Mouse (Mus musculus) kidney, adult 2 months (tissue): ENCODE data around the gene Traf5. TPM values are rescaled to one million over a fixed set of nuclear protein-coding genes. Genes with fewer than 3 reads are reported as not detected.

Experiments
- DNase-seq: peaks from one replicate; pipeline ENCODE4 v3.0.0; 2021
- H3K27ac ChIP-seq: fragments of 200-500 bp; 2 replicates; pipeline ENCODE4 v1.5.1; 2012; ENCODE audit warnings: low read depth, low read length, control low read depth, inconsistent platforms; ENCODE audit not compliant: insufficient read depth
- H3K27me3 ChIP-seq: fragments of 200-500 bp; replicated peaks from 2 replicates; pipeline ENCODE4 v1.6.1; 2012; ENCODE audit warnings: mild to moderate bottlenecking, moderate library complexity, low read length, inconsistent platforms; ENCODE audit not compliant: control insufficient read depth, insufficient read depth
- H3K36me3 ChIP-seq: fragments of 200-500 bp; 2 replicates; pipeline ENCODE4 v1.6.1; 2012; ENCODE audit warnings: mild to moderate bottlenecking, moderate library complexity, low read length, inconsistent platforms; ENCODE audit not compliant: control insufficient read depth, insufficient read depth
- H3K4me1 ChIP-seq: fragments of 200-500 bp; 2 replicates; pipeline ENCODE4 v1.6.1; 2011; ENCODE audit warnings: low read length; ENCODE audit not compliant: control insufficient read depth, insufficient read depth
- H3K4me3 ChIP-seq: fragments of 200-500 bp; 2 replicates; pipeline ENCODE4 v1.5.1; 2011; ENCODE audit warnings: mild to moderate bottlenecking, low read depth, low read length, control low read depth; ENCODE audit not compliant: insufficient read depth
- CTCF ChIP-seq: fragments of 200-500 bp; conservative IDR thresholded peaks from 2 replicates; pipeline ENCODE4 v1.5.1; 2011; ENCODE audit warnings: low read depth, mild to moderate bottlenecking, control low read depth, low read length, moderate library complexity, mixed read lengths; ENCODE audit not compliant: insufficient read depth, insufficient read length
- POLR2A ChIP-seq: fragments of 200-500 bp; IDR thresholded peaks from one replicate; pipeline ENCODE4 v1.6.1; 2011; ENCODE audit warnings: low read depth, low read length, control low read depth
- WGBS: fragments of 180-500 bp; shearing (Covaris S2); methylation state at CpG from one replicate; pipeline ENCODE4 v1.1.7; 2018; 5-methylcytosine and 5-hydroxymethylcytosine counted together
- polyA plus RNA-seq: library from polyadenylated mRNA; depleted of rRNA; stranded (reverse); fragments of >200 nt; gene quantifications from 2 replicates; pipeline ENCODE4 v1.2.3, GENCODE M21; 2012; rRNA removed

The Traf5 gene
- polyA plus RNA-seq, 1 experiment: 13.6 TPM

GRCm38 (mm10) chr1:191956871-191957270 lies 135.5 kb downstream of the Traf5 start:
- Histone ChIP-seq H3K36me3 (no peaks in the 10 kb centered on the region), H3K4me3 (peak overlapping the region; percentile 41), H3K4me1 (peaks cover 21% of the 10 kb centered on the region), H3K27ac (peak overlapping the region; percentile 93), H3K27me3 (no peaks in the 10 kb centered on the region)
- 43% methylated on average over 2 of the region's 2 CpGs for WGBS
- DNase-seq: peak; percentile 96
- TF ChIP-seq CTCF: no peak
- no peak for TF ChIP-seq POLR2A

DNA sequence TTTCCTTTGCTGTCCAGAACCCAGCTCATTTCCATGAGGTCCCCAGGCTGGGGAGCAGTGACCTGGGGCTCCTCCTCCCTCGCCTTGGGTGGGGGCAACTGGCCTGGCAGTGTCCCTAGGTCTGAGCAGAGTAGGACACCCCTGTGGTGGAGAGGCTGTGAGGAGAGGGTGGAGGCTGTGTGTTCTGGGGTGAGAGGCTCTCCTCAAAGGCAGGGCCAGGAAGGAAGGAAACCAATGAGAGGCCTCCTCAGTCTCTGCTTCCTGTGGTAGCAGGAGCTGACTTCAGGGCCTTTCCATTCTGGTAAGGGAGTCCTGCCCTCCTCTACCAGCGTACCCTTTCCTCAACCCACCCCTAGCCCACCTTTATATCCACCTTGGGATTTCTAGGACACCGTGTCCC lies 136.1 kb downstream of the Traf5 start:
- DNase-seq: peak; percentile 69
- H3K4me1 ChIP-seq: peaks cover 21% of the 10 kb centered on the region
- no peak for TF ChIP-seq POLR2A
- no peak for TF ChIP-seq CTCF
- 64% methylated on average over 3 of the region's 3 CpGs for WGBS
- H3K27ac ChIP-seq: peak overlapping the region; percentile 93
- H3K4me3 ChIP-seq: peak overlapping the region; percentile 41
- no peaks in the 10 kb centered on the region for H3K36me3 ChIP-seq
- no peaks in the 10 kb centered on the region for H3K27me3 ChIP-seq

GRCm38 (mm10) chr1:191955101-191955500 lies 137.3 kb downstream of the Traf5 start:
- WGBS: 53% methylated on average over 3 of the region's 3 CpGs
- peaks cover 21% of the 10 kb centered on the region for H3K4me1 ChIP-seq
- H3K4me3 ChIP-seq: no peak overlapping the region
- TF ChIP-seq POLR2A (no peak), CTCF (no peak)
- DNase-seq: peak; percentile 76
- H3K27ac ChIP-seq: peak overlapping the region; percentile 93
- no peaks in the 10 kb centered on the region for H3K27me3 ChIP-seq
- H3K36me3 ChIP-seq: no peaks in the 10 kb centered on the region

DNA sequence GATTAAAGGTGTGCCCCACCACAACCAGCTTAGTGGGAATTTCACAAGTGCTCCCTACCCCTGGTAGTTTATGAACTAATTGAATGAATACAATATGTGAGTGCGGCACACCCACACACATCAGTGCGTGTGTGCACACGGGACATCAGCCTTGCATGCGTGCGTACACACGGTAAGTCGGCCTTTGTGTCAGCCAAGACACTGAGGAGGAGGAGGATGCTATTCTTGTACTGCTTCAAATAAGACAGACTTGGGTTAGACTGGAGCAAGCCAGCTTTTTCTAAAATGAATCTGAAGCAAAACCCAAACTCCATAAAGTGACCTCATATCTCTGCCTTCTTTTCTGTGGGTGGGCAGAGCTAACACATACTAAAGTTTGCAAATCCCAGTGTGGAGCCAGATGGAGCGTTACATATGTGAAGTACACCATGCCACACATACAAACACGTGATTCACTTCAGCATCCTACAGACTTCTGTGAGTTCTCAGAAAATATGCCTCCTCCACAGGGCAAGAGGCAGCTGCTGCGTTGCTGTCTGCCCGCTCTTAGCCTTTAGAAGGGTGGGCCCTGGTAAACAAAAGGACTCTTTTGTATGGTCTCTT lies 139.5 kb downstream of the Traf5 start:
- no peak overlapping the region for H3K27ac ChIP-seq
- H3K4me3 ChIP-seq: no peak overlapping the region
- H3K36me3 ChIP-seq: no peaks in the 10 kb centered on the region
- no peak for TF ChIP-seq CTCF
- no peak for TF ChIP-seq POLR2A
- no peaks in the 10 kb centered on the region for H3K27me3 ChIP-seq
- peaks cover 21% of the 10 kb centered on the region for H3K4me1 ChIP-seq
- DNase-seq: no peak
- WGBS: 91% methylated on average over 11 of the region's 11 CpGs

DNA sequence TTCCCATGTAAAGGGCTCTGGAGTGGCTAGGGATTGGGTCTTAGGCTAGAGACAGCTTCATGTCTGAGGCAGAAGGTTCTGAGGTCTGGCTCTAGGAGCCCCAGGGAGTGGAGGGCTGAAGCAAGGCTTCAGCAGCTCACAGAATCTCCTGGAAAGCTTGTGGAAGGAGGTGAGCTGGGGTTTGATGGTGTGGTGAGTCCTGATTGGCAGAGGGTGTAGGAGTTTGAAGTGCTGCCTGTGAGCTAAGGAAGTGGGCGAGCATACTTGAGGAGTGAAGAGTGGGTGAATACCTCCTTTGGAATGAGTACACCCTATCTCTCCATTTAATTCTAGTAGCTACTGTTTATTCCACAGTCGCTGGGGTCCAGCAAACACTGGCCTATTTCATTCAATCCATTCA lies 141.7 kb downstream of the Traf5 start:
- no peak for TF ChIP-seq POLR2A
- TF ChIP-seq CTCF: no peak
- Histone ChIP-seq H3K4me3 (no peak overlapping the region), H3K27me3 (no peaks in the 10 kb centered on the region), H3K36me3 (no peaks in the 10 kb centered on the region), H3K27ac (no peak overlapping the region), H3K4me1 (peaks cover 17% of the 10 kb centered on the region)
- 68% methylated on average over 2 of the region's 2 CpGs for WGBS
- no peak for DNase-seq

GRCm38 (mm10) chr1:191948600-191948999 lies 143.8 kb downstream of the Traf5 start:
- TF ChIP-seq POLR2A: no peak
- no peak for TF ChIP-seq CTCF
- WGBS: 87% methylated on average over 8 of the region's 8 CpGs

DNA sequence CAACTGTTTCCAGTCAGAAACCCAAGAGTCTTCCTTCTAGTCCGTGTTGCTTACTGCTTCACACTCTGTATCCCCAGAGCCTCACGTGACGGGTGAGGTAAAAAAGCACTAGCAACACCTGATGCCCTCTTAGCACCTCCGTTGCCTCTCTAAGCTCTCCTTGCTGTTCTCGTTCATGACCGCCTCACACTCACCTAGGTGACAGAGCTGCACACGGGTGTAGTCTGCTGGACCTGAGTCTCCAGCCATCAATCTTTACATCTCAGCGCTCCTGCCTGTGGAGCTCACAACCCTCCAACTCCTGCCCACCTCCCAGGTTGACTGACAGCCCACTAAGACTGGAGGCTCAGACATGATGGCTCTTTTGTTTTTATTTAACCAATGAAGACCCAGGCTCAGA lies 144.6 kb downstream of the Traf5 start:
- H3K4me3 ChIP-seq: no peak overlapping the region
- no peak for TF ChIP-seq CTCF
- TF ChIP-seq POLR2A: no peak
- H3K36me3 ChIP-seq: no peaks in the 10 kb centered on the region
- 59% methylated on average over 8 of the region's 8 CpGs for WGBS
- no peak for DNase-seq
- H3K4me1 ChIP-seq: peaks cover 8% of the 10 kb centered on the region; the same call in 1 of the 2 replicates
- H3K27ac ChIP-seq: no peak overlapping the region
- H3K27me3 ChIP-seq: no peaks in the 10 kb centered on the region

More at GRCm38 (mm10) chr1:191948600-191948999, 143.8 kb downstream of the Traf5 start:
- H3K4me1 ChIP-seq: peaks cover 8% of the 10 kb centered on the region; the same call in 1 of the 2 replicates
- DNase-seq: no peak
- H3K36me3 ChIP-seq: no peaks in the 10 kb centered on the region
- H3K27ac ChIP-seq: no peak overlapping the region
- H3K4me3 ChIP-seq: no peak overlapping the region
- H3K27me3 ChIP-seq: no peaks in the 10 kb centered on the region

Other genes starting within 250 kb of the Traf5 start
- gene Slc30a1, start 185.8 kb downstream of the Traf5 start, polyA plus RNA-seq: 18.1 and 19.9 TPM in 2 replicates
- 0.41 and 0.88 TPM in 2 replicates for gene Rd3, start 115.2 kb downstream of the Traf5 start, polyA plus RNA-seq
- 31.1 and 41.2 TPM in 2 replicates for gene Rcor3, start 45.5 kb upstream of the Traf5 start, polyA plus RNA-seq
- gene Kcnh1, start 98.2 kb upstream of the Traf5 start, polyA plus RNA-seq: 0.52 and 0.60 TPM in 2 replicates